Mouse (Mus musculus) embryo, embryonic 11.5 days (tissue): ENCODE results near the gene Spsb1.

Experiments used
- DNase-seq: peaks from one replicate; pipeline ENCODE4 v3.0.0-alpha.2; 2012; ENCODE audit warnings: low read depth, low spot score

Gene Spsb1

DNA sequence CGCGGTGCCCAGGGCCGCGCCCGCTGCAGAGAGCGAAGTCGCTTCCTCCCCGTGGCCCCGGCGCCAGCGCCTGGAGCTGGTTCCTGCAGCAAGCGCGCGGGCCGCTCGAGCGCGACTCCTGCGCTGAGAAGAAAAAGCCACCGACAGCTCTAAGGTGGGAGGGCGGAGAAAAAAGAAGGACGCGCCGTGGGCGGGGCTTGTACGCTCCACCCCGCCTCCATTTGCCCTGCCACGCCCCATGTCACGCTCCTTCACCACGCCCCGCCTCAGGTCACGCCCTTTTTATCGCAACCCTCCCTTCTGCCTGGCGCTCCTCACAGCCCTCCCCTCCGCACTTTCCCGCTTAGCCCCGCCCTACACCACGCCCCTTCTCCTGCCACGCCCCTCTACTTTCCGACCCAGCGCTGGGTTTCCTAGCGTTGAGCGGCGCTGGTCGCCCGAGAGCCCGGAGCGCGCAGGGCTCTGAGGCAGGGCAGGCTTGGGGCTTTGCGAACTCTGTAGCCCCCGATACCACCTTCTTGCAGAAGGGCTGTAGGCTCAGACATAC, at the start of gene Spsb1:
Gene Spsb1, minus strand, starts transcription at position 151 of the 547 bp plus-strand sequence.
- DNase-seq, result peak; percentile 96

DNA sequence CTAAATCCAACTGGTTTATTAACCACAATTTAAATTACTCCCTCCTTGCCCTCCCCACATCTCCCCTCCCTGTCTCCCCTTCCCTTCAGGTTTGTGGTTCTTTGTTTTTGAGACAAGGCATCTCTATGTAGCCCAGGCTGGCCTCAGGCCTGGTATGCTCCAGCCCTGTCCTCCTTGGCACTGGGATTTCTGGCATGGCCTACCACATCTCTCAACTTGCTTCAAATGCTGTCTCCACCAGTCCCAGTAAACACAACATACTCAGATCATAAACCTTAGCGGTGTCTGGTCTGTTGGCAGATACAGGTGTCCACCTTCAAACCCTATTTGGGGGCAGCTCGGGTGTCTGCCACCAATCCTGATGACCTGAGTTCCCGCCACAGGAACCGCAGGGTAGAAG, 48.8 kb upstream of the Spsb1 start:
- DNase-seq, result no peak

DNA sequence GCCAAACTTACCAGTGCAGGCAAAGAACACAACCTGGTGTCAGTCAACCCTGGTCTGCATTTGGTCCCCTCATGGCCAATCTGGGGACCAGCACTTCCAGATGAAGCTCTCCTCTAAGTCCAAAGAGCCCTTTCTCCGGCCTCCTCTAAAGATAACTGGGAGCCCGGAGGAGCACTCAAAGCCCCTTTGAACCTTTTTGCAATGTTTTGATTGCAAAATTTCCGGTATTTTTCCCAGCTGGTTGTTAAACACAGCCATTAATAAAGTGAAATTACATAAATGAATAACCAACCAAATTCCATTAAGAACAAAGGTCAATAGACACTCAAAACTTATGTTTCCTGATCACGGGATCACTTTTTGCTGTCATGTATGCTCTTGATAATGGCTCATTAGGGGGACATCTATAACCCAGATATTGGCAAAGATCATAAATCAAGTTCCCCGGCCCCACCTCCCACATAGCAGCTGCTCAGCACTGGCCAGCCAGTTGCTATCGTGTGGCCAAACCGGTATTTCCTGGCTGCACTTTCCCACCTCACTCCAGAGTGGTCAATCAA, 48.3 kb upstream of the Spsb1 start:
- no peak for DNase-seq

DNA sequence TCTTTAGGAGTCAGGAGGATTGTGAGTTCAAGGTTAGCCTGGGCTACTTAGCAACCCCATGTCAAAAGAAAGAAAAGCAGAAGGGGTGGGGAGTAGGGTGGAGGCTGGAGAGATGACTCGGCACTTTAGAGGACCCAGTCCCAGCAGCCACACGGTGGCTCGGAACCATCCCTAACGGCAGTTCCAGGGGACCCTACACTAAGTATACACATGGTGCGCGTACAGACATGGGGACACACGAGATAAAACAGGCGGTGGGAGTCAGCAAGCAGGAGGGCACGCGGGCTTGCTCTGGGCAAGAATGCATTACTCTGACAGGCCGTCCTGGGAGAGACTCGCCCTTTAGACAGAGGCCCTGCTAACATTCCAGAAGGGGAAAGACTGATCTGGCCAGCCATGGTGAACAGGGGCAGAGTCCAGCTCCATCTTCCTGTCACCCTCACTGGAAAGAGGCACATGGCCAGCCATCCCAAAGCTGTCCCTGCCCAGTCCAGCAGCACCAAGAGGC, 47.2 kb upstream of the Spsb1 start:
- no peak for DNase-seq

DNA sequence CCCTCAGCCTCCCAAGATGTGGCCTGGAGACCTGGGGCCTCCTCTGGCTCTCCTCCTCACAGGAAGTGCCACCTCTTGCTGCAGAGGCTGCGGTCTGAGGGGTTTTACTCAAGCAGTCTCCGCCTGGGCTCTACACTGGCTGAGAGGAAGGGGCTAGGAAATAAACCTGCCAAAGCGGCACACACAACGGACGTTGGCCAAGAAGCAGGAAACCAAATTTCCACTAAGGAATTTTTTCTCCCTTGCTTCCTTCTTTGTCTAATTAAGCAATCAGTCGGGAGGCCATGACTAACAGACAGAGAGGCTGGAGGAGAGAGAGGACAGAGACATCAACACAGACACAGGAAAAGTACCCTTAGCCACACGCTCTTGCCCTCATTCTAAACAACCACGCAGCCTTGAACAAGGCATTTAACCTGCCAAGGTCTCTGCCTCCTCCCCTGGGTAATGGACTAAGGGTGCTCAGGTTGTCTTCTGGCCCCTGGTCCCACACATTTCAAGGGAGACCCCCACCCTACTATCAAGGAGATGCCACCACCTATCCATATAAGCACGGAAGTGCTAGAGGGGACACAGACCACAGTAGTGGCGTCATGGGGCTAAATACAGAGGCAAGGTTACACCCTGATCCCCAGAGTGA, 46.5 kb upstream of the Spsb1 start:
- DNase-seq, result no peak

DNA sequence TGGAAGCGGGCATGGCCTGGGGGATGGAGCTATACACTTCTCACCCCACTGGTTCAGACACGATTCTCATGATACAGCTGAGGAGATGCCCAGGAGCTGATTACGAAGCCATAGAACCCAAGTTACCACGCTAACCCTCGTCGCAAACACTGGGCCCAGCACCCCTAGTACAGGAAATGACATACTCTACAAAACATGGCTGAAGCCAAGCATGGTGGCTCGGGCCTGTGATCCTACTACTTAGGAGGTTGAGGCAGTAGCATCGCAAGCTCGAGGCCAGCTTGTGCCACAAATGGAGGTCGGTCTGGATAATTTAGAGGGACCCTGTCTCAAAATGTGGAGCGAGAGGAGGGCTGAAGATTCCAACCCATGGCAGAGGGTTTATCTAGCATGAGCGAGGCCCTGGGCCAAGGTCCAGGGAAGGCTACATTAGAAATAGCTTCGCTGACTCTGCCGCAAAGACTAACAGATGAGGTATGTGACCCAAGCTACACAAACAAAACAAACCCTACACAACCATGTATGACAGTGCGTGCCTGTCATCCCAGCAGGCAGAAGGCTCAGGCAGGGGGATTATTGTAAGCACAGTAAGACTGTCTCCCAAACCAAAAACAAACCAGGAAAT, 45.2 kb upstream of the Spsb1 start:
- DNase-seq, result no peak

DNA sequence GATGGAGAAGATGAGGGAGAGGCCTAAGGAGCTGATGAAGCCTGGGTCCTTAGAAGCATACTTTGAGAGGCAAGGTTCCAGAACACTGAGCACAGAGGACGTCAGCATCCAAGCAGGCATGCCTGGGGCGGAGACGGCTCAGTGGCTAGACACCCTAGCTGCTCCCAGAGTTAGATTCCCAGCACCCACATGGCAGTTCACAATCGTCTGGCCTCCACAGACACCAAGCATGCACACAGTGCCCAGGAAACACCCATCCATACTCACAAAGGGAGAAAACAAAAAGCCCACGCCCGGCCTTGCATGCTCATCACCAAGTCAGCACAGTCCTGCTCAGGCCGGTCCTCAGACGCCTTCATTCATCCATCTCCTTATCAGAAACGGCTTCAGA, 44.7 kb upstream of the Spsb1 start:
- DNase-seq, result no peak

DNA sequence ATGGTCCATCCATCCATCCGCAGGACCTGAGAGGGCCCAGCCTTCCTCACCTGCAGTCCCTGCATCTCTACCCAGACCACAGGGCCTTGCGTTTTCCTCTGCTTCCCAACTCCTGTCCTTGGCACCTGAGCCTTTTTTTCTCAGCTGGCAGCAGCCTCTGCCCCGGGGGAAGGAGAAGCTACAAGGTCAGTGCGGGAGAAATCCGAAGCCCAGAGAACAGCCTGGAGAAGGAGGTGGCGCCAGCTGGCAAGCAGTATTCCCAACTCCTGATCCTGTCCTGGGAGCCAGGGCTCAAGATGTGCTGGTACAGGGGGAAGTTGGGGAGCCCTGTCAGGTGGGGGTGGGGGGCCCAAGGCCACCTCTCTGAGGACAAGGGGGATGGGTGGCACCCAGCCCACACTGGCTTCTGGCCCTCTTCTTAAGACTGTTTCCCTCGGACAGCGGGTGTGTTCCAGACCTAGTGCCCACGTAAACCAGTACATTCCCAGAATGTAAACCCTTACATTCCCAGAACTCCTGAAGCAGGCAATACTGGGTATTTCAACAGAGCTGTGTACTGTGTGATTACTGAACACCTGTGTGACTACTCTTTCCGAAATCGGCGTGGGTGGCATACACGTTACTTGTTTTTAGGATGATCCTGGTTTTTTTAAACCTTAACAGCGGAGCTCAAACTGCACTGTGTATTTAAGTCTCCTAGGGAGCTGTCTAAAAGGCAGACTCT, 44.1 kb upstream of the Spsb1 start:
- no peak for DNase-seq

DNA sequence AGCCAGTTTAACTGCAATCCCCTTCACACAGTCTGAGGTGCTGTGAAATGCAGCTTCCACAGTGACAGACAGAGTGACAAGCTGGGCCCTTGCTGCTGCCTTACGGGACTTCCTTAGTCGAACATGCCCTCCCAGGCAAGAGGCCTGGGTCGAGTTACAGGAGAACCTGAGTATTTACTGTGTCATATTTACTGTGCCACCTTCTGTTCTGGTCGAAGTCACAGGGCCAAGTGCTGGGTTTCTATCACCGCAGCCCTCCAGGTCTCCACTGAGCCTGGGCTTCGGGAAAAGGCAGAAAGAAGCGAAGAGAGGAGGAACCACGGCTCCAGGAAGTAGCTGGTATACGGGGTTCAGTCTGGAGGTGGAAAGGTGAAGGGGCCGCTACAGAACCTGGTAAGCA, 43.2 kb upstream of the Spsb1 start:
- no peak for DNase-seq

DNA sequence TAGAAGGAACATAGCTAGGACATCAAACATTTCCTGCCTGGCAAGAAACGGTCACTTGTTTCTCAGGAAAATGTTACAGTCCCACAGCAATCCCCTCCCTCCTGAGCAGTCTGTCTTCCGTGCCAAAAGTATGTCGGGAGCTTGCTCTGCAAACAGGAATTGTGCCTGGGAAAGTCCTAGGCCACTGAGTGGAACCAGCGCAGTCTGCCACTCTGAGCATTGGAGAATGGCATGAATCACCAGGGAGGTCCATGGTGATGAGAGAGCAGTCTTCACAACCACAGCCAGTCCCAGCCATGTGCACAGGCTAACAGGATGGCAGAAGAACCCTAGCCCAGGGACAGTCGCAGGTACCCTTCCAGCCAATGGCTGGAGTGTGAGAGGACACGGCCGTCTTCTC, 41.6 kb upstream of the Spsb1 start:
- DNase-seq, result no peak

DNA sequence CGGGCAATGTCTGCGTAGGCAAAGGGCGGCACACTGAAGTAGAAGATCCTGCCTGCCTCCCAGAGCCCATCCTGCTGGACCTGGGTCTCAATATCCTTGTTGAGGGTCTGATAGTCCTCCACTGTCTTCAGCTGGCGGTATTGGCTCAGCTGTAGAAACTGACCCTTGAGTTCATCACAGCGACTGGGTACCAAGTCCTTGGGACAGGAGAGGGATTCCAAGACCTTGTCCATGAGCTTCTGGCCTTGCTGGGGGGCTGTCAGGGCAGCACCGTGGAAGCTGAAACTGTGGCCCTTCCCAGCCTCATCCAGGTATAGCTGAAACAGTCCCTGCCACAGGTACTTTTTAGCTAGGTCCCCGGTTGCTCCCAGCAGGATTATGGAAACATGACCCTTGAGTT, 41.1 kb upstream of the Spsb1 start:
- no peak for DNase-seq

DNA sequence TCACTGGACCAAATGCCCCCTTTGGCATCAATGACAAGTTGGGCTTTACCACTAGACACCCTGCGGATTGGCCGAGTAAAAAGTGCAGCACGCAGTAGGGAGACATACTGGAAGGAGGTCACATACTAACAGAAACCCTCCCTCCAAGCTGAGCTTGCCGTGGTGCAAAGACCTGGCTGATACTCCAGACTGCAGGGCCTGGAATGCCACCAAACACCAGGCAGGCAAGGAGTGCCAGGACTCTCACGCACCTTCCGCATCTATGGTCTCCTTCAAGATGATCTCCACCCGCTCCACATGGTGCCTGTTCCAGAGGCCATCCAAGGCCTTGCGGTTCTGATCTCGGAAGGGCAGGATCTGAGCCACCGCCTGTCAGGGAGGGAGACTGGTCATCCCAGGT, 39.4 kb upstream of the Spsb1 start:
- DNase-seq, result no peak

DNA sequence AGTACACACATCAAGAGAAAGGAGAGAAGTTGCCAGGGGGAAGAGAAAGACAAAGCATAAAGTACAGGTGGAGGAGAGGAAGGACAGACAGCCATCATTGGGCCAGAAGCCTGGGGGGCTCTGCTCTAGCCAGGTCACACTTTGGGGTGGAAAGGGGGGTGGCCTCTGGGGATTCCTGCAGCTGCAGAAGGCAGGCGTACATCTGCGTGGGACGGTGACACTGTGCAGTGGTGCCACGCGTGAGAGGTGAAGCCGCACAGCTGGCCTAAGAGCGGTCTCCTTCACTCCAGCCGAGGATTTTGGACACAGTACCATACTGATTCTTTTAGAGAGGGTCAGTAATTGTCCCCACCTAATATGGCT, 37.8 kb upstream of the Spsb1 start:
- DNase-seq, result no peak

DNA sequence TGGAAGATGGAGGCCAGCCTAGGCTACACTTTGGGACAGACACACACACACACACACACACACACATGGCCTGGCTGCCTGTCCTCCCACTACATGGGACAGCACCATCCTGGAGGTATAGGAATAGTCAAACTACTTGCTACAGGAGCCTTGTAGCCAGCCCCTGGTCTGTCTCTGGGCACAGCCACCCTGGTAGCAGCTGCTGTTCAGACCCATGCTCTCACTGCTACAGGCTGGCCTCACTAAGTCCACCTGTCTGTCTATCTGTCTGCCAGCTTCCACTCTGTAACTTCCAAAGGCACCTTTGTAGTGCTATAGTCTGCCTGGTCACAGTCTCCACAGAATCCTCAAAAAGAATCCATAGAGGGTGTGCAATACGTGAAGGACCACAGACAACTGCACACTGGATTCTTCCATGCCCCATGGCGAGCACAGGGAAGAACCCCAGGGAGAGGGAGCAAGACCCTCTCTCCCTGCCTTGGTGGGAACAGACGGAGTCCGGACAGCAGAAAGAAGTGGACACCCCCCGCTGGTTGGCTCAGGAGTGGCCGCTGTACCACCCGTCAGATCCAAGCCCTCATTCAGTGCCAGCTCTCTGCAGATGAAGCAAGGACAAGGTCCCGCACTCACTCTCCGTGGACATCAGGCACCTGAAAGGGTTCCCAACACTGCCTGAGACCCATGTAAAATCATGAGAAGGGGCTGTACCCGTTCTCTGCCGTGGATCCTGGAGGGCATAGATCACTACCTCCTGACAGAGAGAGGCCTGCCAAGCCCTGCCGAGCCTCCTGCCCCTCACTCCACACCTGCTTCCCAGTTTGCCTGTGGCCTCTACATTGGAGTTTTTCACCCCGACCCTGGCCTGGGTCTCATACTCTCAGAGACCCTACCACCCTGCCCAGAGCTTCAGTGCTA, 37.2 kb upstream of the Spsb1 start:
- no peak for DNase-seq

DNA sequence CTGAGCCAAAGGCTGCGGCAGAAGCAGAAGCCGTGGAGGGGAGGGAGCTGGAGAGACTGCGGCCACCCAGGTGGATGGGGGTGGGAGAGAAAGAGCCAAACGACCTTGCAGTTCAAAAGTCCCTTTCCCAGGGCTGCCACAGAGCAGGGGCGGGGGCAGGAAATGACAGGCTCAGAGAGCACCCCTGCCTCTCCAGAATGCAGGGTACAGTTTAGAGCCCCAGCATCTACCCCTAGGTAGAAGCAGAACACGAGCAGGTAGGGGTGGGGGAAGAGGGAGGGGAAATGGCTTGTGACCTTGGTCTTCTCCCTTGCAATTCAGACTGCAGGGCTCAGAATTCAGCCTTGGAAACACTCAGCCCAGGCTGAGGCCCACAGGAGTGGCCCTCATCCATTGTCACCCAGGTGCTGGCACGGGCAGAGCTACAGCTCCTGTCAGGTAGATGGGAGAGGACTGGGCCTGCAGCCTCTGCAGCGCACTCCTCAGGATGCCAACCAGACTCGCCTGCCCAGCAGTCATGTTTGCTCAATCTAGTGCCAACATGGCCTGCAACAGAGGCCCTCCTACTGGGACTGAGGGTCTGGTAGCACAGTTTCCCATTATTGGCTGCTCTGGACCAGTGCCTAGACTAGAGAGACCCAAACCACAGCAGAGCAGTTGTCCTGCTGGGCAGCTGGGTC, 36.3 kb upstream of the Spsb1 start:
- DNase-seq, result no peak

DNA sequence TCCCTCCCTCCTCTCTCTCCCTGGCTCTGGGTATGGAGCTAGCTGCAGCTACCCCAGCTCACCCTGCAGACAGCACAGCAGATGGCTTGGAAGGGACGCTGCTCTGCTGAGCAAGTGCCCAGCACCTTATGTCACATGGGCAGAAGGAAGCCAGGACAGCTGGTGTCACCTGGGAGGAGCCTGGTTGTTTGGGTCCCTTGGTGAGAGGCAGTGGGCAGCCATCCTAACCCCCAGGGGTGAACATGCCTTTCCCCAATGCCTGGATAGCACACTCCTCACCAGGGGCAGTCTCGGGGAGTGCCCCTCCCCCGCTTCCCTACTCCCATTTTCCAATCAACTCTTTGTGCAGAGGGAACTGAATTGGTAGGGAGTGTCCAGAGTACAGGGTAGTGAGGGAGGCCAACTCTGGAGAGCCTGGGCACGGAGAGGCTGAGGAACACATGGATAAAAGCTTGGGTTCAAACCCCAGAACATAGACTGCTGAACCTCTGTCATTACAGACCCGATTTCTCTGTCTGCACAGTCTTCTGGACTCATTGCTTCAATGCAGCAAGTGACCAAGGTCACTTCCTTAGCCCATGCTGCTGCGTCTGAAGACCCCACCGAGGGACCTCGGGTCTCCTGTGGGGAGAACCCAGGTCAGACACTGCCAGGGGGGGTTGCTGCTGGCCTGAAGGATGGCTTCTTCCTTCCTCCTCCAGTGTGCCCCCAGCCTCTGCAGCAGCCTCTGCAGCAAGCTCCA, 35.5 kb upstream of the Spsb1 start:
- no peak for DNase-seq

DNA sequence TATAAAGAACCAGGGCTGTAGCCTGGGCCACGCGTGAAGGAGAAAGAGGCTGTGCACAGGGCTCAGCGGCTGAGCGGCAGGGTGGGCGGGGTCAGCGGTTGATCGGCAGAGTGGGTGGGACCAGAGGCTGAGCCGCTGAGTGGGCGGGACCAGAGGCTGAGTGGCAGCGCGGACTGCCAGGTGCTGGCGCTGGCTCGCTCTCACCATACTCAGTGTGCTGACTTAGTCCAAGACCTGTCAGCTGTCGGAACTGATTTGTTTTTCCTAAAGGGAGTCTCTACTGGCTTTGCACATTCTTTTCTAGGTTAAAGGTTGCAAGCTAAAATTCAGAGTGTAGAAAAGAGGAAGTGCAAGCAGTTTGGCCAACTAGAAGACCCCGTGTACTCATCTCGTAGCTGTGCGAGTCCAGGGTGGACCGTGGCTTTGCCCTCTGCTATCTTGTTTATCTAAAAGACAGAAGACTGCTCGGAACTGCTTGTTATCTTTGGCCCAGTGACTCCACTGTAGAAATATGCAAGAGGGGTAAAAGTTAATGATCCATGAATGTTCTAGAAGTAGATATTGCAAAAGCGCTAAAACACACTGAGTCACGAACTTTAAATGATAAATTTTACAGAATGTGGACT, 34.2 kb upstream of the Spsb1 start:
- DNase-seq, result peak; percentile 65

DNA sequence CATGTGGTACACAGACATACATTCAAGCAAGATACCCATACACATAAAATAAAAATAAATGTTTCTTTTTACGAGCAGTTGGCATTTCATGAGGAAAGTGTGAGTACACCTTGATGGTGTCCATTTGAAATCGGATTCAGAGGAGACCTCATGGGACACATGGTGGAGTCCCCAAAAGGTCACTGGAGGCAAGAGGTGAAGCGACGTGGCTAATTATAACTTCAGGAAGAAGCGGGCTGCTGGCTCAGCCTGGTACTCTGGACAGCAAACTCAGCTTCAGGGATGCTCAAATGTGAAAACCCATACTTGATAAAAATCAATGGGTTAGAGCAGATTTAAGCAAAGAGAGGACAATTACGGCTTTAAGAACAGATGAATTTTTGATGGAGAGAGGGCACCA, 33.5 kb upstream of the Spsb1 start:
- DNase-seq, result no peak

DNA sequence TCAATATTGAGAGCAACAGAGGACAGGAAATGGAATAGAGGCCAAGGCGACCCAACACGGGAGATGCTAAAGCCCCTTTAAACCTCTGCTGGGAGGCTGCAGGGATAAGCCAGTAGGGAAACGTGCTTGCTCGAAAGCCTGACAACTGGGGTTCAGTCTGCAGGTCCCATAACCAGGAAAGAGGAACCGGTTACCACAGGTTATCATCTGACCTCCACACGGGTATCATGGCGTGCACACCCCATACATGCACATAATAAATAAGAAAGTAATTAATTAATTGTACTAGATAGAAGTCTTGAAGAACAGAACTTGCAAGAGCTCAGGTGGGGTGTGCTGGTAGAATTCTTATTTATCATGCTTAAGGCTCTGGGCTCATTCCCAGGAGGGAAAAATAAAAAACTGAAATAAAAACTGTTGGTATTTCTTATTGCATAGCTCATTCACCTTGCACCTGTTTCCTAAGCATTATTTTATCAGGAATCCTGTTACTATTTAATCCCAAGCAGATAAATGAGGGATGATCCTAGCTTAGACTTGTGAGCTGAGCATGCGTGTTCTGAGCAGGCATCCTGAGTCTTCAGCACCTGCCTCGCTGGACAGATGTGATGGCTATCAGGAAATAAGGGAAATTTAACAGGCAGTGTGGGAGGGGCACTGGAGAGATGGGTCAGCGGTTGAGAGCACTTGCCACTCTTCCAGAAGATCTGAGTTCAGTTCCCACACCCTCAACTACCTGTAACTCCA, 32.0 kb upstream of the Spsb1 start:
- no peak for DNase-seq
